Mouse (Mus musculus) bone marrow macrophage, adult 2 months (primary cell): ENCODE results near the gene Tectb.

Experiments
- CTCF ChIP-seq: IDR thresholded peaks from 2 replicates; pipeline ENCODE4 v1.5.1; 2012; ENCODE audit warnings: low read depth, mild to moderate bottlenecking, low read length, moderate library complexity
- POLR2A ChIP-seq: IDR thresholded peaks from 2 replicates; pipeline ENCODE4 v1.6.1; 2012; ENCODE audit warnings: mild to moderate bottlenecking, low read depth, low read length, borderline replicate concordance

GRCm38 (mm10) chr19:55227135-55227534 lies 46.6 kb downstream of the Tectb start:
- TF ChIP-seq CTCF, result no peak
- TF ChIP-seq POLR2A, result no peak
